Mouse (Mus musculus): Measurements from ENCODE around the gene Pum1.
"Not testable (repeated sequence)": the region's sequence is repeated elsewhere in the genome, so short reads cannot be mapped to it uniquely, and the experiment has no call there.

Gene Pum1

GRCm38 (mm10) chr4:130662979-130663725, at the start of gene Pum1:
Pum1 (plus strand) TSS chr4:130663321.
- peak; percentile 25 for DNase-seq (ENCODE audit: low spot score)

- no peak for DNase-seq (ENCODE audit: low spot score)
Observed at GRCm38 (mm10) chr4:130629391-130629790, 33.7 kb upstream of the Pum1 start.

GRCm38 (mm10) chr4:130630232-130630847, 32.8 kb upstream of the Pum1 start:
- DNase-seq (ENCODE audit: low spot score): no peak

GRCm38 (mm10) chr4:130635076-130635475, 28.0 kb upstream of the Pum1 start:
- not testable (repeated sequence) for DNase-seq (ENCODE audit: low spot score)

- no peak for DNase-seq (ENCODE audit: low spot score)
Observed at GRCm38 (mm10) chr4:130636761-130637160, 26.4 kb upstream of the Pum1 start.

GRCm38 (mm10) chr4:130637488-130638422, 25.4 kb upstream of the Pum1 start:
- no peak for DNase-seq (ENCODE audit: low spot score)

- no peak for DNase-seq (ENCODE audit: low spot score)
Observed at GRCm38 (mm10) chr4:130640031-130640717, 22.9 kb upstream of the Pum1 start.

- DNase-seq (ENCODE audit: low spot score): no peak
Observed at GRCm38 (mm10) chr4:130642468-130642867, 20.7 kb upstream of the Pum1 start.

GRCm38 (mm10) chr4:130645426-130645825, 17.7 kb upstream of the Pum1 start:
- DNase-seq (ENCODE audit: low spot score): no peak

- DNase-seq (ENCODE audit: low spot score): no peak
Observed at GRCm38 (mm10) chr4:130651286-130651685, 11.8 kb upstream of the Pum1 start.

- no peak for DNase-seq (ENCODE audit: low spot score)
Observed at GRCm38 (mm10) chr4:130652546-130652945, 10.6 kb upstream of the Pum1 start.

GRCm38 (mm10) chr4:130657820-130658565, 5.1 kb upstream of the Pum1 start:
- DNase-seq (ENCODE audit: low spot score): no peak

- DNase-seq (ENCODE audit: low spot score): no peak
Observed at GRCm38 (mm10) chr4:130659470-130659869, 3.7 kb upstream of the Pum1 start.

- DNase-seq (ENCODE audit: low spot score): no peak
Observed at GRCm38 (mm10) chr4:130660106-130660505, 3.0 kb upstream of the Pum1 start.

GRCm38 (mm10) chr4:130661151-130661550, 2.0 kb upstream of the Pum1 start:
- DNase-seq (ENCODE audit: low spot score): no peak

- DNase-seq (ENCODE audit: low spot score): not testable (repeated sequence)
Observed at GRCm38 (mm10) chr4:130662305-130662704, 816 bp upstream of the Pum1 start.

- no peak for DNase-seq (ENCODE audit: low spot score)
Observed at GRCm38 (mm10) chr4:130663810-130664401, 785 bp downstream of the Pum1 start.

GRCm38 (mm10) chr4:130664414-130665029, 1.4 kb downstream of the Pum1 start:
- DNase-seq (ENCODE audit: low spot score): no peak

- no peak for DNase-seq (ENCODE audit: low spot score)
Observed at GRCm38 (mm10) chr4:130665176-130665575, 2.1 kb downstream of the Pum1 start.

- DNase-seq (ENCODE audit: low spot score): no peak
Observed at GRCm38 (mm10) chr4:130667686-130668085, 4.6 kb downstream of the Pum1 start.

Data from layer of hippocampus, adult 9-10 months (tissue).